Mouse (Mus musculus) spleen, adult 2 months (tissue): ENCODE data around the gene Atp6v1c2.

Source experiments
- CTCF ChIP-seq: fragments of 200-500 bp; IDR thresholded peaks from 2 replicates; pipeline ENCODE4 v1.5.1; 2011; ENCODE audit warnings: mild to moderate bottlenecking, inconsistent platforms; ENCODE audit not compliant: insufficient read depth, insufficient read length, insufficient replicate concordance; ENCODE audit errors: extremely low read depth
- POLR2A ChIP-seq: fragments of 200-500 bp; IDR thresholded peaks from 2 replicates; pipeline ENCODE4 v1.6.1; 2011; ENCODE audit warnings: low read depth, low read length, inconsistent platforms

- TF ChIP-seq CTCF (no peak), POLR2A (no peak)
Measured at GRCm38 (mm10) chr12:17241016-17241415, 88.1 kb downstream of the Atp6v1c2 start.
